Mouse (Mus musculus) midbrain, embryonic 16.5 days (tissue): ENCODE measurements around the gene Btrc. TPM values are rescaled to one million over a fixed set of nuclear protein-coding genes. Genes with fewer than 3 reads are reported as not detected.

Experiments used
- ATAC-seq: fragments of 200-750 bp; cut with Nextera tagmentation; 2 replicates; pipeline ENCODE4 v1.8.0; 2017; ENCODE audit warnings: moderate TSS enrichment
- H3K27ac ChIP-seq: fragments of 300-500 bp; sonication (generic); 2 replicates; pipeline ENCODE4 v1.5.1; 2014; ENCODE audit warnings: mild to moderate bottlenecking, low read length, mixed read lengths
- H3K27me3 ChIP-seq: fragments of 300-500 bp; sonication (generic); 2 replicates; pipeline ENCODE4 v1.6.1; 2014; ENCODE audit warnings: low read depth, low read length, mixed read lengths; ENCODE audit not compliant: control insufficient read depth, insufficient read depth
- H3K36me3 ChIP-seq: fragments of 300-500 bp; sonication (generic); 2 replicates; pipeline ENCODE4 v1.6.1; 2014; ENCODE audit warnings: mild to moderate bottlenecking, low read length, moderate library complexity, mixed read lengths; ENCODE audit not compliant: control insufficient read depth, insufficient read depth
- H3K4me1 ChIP-seq: fragments of 300-500 bp; sonication (generic); 2 replicates; pipeline ENCODE4 v1.6.1; 2014; ENCODE audit warnings: mild to moderate bottlenecking, low read length, mixed read lengths; ENCODE audit not compliant: control insufficient read depth, insufficient read depth
- H3K4me2 ChIP-seq: fragments of 300-500 bp; sonication (generic); 2 replicates; pipeline ENCODE4 v1.6.1; 2014; ENCODE audit warnings: mild to moderate bottlenecking, low read length, mixed read lengths
- H3K4me3 ChIP-seq: fragments of 300-500 bp; sonication (generic); 2 replicates; pipeline ENCODE4 v1.5.1; 2014; ENCODE audit warnings: low read depth, mild to moderate bottlenecking, low read length, moderate library complexity, mixed read lengths
- H3K9ac ChIP-seq: fragments of 300-500 bp; sonication (generic); 2 replicates; pipeline ENCODE4 v1.6.1; 2014; ENCODE audit warnings: low read depth, low read length, mixed read lengths
- H3K9me3 ChIP-seq: fragments of 300-500 bp; sonication (generic); replicated peaks from 2 replicates; pipeline ENCODE4 v1.6.1; 2014; ENCODE audit warnings: mild to moderate bottlenecking, low read length, mixed read lengths; ENCODE audit not compliant: control insufficient read depth, poor library complexity, severe bottlenecking
- WGBS: fragments of 180-500 bp; shearing (Covaris S2); extraction: QIAGEN DNeasy Blood & Tissue Kit; methylation state at CpG from one replicate; pipeline ENCODE4 v1.1.7; 2014; 5-methylcytosine and 5-hydroxymethylcytosine counted together
- polyA plus RNA-seq: library from polyadenylated mRNA; unstranded; fragments of >200 nt; fragmentation: Nextera tagmentation; extraction: Ambion mirVana; gene quantifications from 2 replicates; pipeline ENCODE4 v1.2.1, GENCODE M21; 2015

Btrc gene
- polyA plus RNA-seq, 1 experiment from 2014 or later = 64.3 TPM

- Histone ChIP-seq H3K27ac (no peak overlapping the region), H3K27me3 (peaks cover 25% of the 10 kb centered on the region), H3K4me1 (0 out of 2 replicates have a peak, but pooled peaks cover 2% of the 10 kb centered on the region), H3K9me3 (no peaks in the 10 kb centered on the region), H3K4me3 (no peak overlapping the region), H3K36me3 (no peaks in the 10 kb centered on the region), H3K9ac (no peak overlapping the region), H3K4me2 (no peak overlapping the region)
- ATAC-seq = no peak
- 87% methylated on average over 4 of the region's 4 CpGs for WGBS
Observed at GRCm38 (mm10) chr19:45549948-45550347, 186.4 kb downstream of the Btrc start.

GRCm38 (mm10) chr19:45552187-45552586 lies 188.7 kb downstream of the Btrc start:
- Histone ChIP-seq H3K9ac (no peak overlapping the region), H3K4me3 (no peak overlapping the region), H3K27ac (no peak overlapping the region), H3K9me3 (no peaks in the 10 kb centered on the region), H3K4me2 (no peak overlapping the region), H3K4me1 (0 out of 2 replicates have a peak, but pooled peaks cover 2% of the 10 kb centered on the region), H3K36me3 (no peaks in the 10 kb centered on the region), H3K27me3 (peaks cover 10% of the 10 kb centered on the region)
- WGBS = 86% methylated on average over 6 of the region's 6 CpGs
- no peak for ATAC-seq

- Histone ChIP-seq H3K27me3 (peaks cover 10% of the 10 kb centered on the region), H3K9me3 (no peaks in the 10 kb centered on the region), H3K36me3 (no peaks in the 10 kb centered on the region), H3K4me1 (no peaks in the 10 kb centered on the region), H3K4me3 (no peak overlapping the region), H3K9ac (no peak overlapping the region), H3K4me2 (no peak overlapping the region), H3K27ac (no peak overlapping the region)
- no peak for ATAC-seq
- 97% methylated on average over 11 of the region's 11 CpGs for WGBS
Observed at GRCm38 (mm10) chr19:45554136-45554535, 190.6 kb downstream of the Btrc start.

- H3K9ac ChIP-seq = peak within 1 kb of the TSS; percentile 68
- H3K4me3 ChIP-seq = peak within 1 kb of the TSS; percentile 82
- H3K36me3 ChIP-seq = no peaks in the 10 kb centered on the region
- WGBS = under 1% methylated on average over 35 of the region's 35 CpGs
- peak within 1 kb of the TSS; percentile 53; the same call in 1 of the 2 replicates for H3K27ac ChIP-seq
- H3K4me2 ChIP-seq = peak within 1 kb of the TSS; percentile 80
- H3K27me3 ChIP-seq = peaks cover 17% of the 10 kb centered on the region
- H3K4me1 ChIP-seq = peaks cover 11% of the 10 kb centered on the region
- no peaks in the 10 kb centered on the region for H3K9me3 ChIP-seq
- ATAC-seq = peak; percentile 93
Observed at GRCm38 (mm10) chr19:45560153-45560890, 196.8 kb downstream of the Btrc start, which contains the start of the genes Poll and Gm17018. Poll (minus strand) TSS chr19:45560531. Gm17018 (plus strand) TSS chr19:45560615.

GRCm38 (mm10) chr19:45565925-45566715 lies 202.6 kb downstream of the Btrc start:
- Histone ChIP-seq H3K4me3 (no peak overlapping the region), H3K27me3 (peaks cover 34% of the 10 kb centered on the region), H3K9me3 (no peaks in the 10 kb centered on the region), H3K36me3 (no peaks in the 10 kb centered on the region), H3K4me1 (peaks cover 6% of the 10 kb centered on the region; the same call in 1 of the 2 replicates), H3K27ac (no peak overlapping the region), H3K9ac (no peak overlapping the region), H3K4me2 (no peak overlapping the region)
- no peak for ATAC-seq
- 52% methylated on average over 15 of the region's 15 CpGs for WGBS

GRCm38 (mm10) chr19:45567367-45567766 lies 203.8 kb downstream of the Btrc start:
- H3K27ac ChIP-seq = no peak overlapping the region
- no peak overlapping the region for H3K4me3 ChIP-seq
- 0 out of 2 replicates have a peak, but pooled peaks cover 2% of the 10 kb centered on the region for H3K4me1 ChIP-seq
- H3K9ac ChIP-seq = no peak overlapping the region
- H3K4me2 ChIP-seq = no peak overlapping the region
- WGBS = 13% methylated on average over 14 of the region's 14 CpGs
- peaks cover 41% of the 10 kb centered on the region for H3K27me3 ChIP-seq
- H3K9me3 ChIP-seq = no peaks in the 10 kb centered on the region
- no peak for ATAC-seq
- H3K36me3 ChIP-seq = peaks cover 3% of the 10 kb centered on the region; the same call in 1 of the 2 replicates

- no peaks in the 10 kb centered on the region for H3K9me3 ChIP-seq
- H3K4me1 ChIP-seq = no peaks in the 10 kb centered on the region; the same call in 1 of the 2 replicates
- peaks cover 8% of the 10 kb centered on the region; the same call in 1 of the 2 replicates for H3K36me3 ChIP-seq
- H3K4me2 ChIP-seq = no peak overlapping the region
- no peak overlapping the region for H3K9ac ChIP-seq
- H3K4me3 ChIP-seq = no peak overlapping the region
- no peak overlapping the region for H3K27ac ChIP-seq
- WGBS = 76% methylated on average over 6 of the region's 6 CpGs
- no peak for ATAC-seq
- peaks cover 19% of the 10 kb centered on the region for H3K27me3 ChIP-seq
Observed at GRCm38 (mm10) chr19:45573033-45573432, 209.5 kb downstream of the Btrc start.

- peak; percentile 75 for ATAC-seq
- 14% methylated on average over 6 of the region's 6 CpGs for WGBS
- no peak overlapping the region for H3K27ac ChIP-seq
- no peak overlapping the region for H3K9ac ChIP-seq
- peaks cover 16% of the 10 kb centered on the region for H3K36me3 ChIP-seq
- peaks cover 19% of the 10 kb centered on the region for H3K27me3 ChIP-seq
- H3K4me3 ChIP-seq = no peak overlapping the region
- H3K4me1 ChIP-seq = no peaks in the 10 kb centered on the region; the same call in 1 of the 2 replicates
- no peaks in the 10 kb centered on the region for H3K9me3 ChIP-seq
- H3K4me2 ChIP-seq = no peak overlapping the region
Observed at GRCm38 (mm10) chr19:45573861-45574267, 210.3 kb downstream of the Btrc start.
